Mouse (Mus musculus) small intestine, adult 2 months (tissue): ENCODE data around the gene Unc80. TPM values are rescaled to one million over a fixed set of nuclear protein-coding genes. Genes with fewer than 3 reads are reported as not detected.

Experiments used
- H3K27ac ChIP-seq: fragments of 200-500 bp; 2 replicates; pipeline ENCODE4 v1.5.1; 2012; ENCODE audit warnings: low read depth, low read length, control low read depth, inconsistent platforms; ENCODE audit not compliant: insufficient read depth
- H3K27me3 ChIP-seq: fragments of 200-500 bp; 2 replicates; pipeline ENCODE4 v1.6.1; 2012; ENCODE audit warnings: mild to moderate bottlenecking, moderate library complexity, low read length, inconsistent platforms; ENCODE audit not compliant: control insufficient read depth, insufficient read depth
- H3K36me3 ChIP-seq: fragments of 200-500 bp; 2 replicates; pipeline ENCODE4 v1.6.1; 2012; ENCODE audit warnings: mild to moderate bottlenecking, low read length, control low read depth, inconsistent platforms; ENCODE audit not compliant: control insufficient read depth, insufficient read depth
- H3K4me1 ChIP-seq: fragments of 200-500 bp; 2 replicates; pipeline ENCODE4 v1.6.1; 2012; ENCODE audit warnings: low read length, inconsistent platforms, mixed read lengths; ENCODE audit not compliant: control insufficient read depth, insufficient read depth, insufficient read length
- H3K4me3 ChIP-seq: fragments of 200-500 bp; 2 replicates; pipeline ENCODE4 v1.5.1; 2012; ENCODE audit warnings: low read depth, mild to moderate bottlenecking, control low read depth, inconsistent platforms, low read length, moderate library complexity
- CTCF ChIP-seq: fragments of 200-500 bp; IDR thresholded peaks from 2 replicates; pipeline ENCODE4 v1.5.1; 2012; ENCODE audit warnings: low read depth, mild to moderate bottlenecking, control low read depth, inconsistent platforms, low read length, moderate library complexity, mixed read lengths; ENCODE audit not compliant: insufficient replicate concordance, insufficient read length; ENCODE audit errors: extremely low read depth
- POLR2A ChIP-seq: fragments of 200-500 bp; IDR thresholded peaks from 2 replicates; pipeline ENCODE4 v1.6.1; 2012; ENCODE audit warnings: low read depth, mild to moderate bottlenecking, control low read depth, inconsistent platforms, low read length, moderate library complexity
- WGBS: fragments of 180-500 bp; shearing (Covaris S2); methylation state at CpG from one replicate; pipeline ENCODE4 v1.1.7; 2018; 5-methylcytosine and 5-hydroxymethylcytosine counted together
- polyA plus RNA-seq: library from polyadenylated mRNA; depleted of rRNA; stranded (reverse); fragments of >200 nt; gene quantifications from 2 replicates; pipeline ENCODE4 v1.2.3, GENCODE M21; 2012; rRNA removed

Gene Unc80
- polyA plus RNA-seq, 1 experiment = 0.19 TPM

DNA sequence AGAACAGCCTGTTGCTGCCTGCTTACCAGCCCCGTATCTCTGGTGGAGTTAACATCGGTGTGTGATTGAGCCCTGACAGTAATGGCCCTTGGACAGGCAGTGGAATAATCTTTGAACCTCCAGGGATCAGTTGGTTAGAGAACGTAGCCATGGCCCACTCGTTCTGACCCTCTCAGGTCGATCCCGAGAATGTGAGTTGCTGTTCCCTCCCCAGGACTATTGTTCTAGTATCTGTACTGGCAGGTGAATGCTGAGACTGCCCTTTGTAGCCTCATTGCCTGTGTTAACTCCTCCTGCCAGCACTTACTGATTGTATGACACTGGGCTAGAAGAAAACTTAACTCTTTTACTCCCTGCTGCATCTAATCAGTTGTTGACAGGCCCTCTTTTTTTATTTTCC, 236.4 kb downstream of the Unc80 start:
- Histone ChIP-seq H3K4me3 (no peak overlapping the region), H3K36me3 (peaks cover 18% of the 10 kb centered on the region), H3K27me3 (no peaks in the 10 kb centered on the region), H3K4me1 (peaks cover 4% of the 10 kb centered on the region; the same call in 1 of the 2 replicates), H3K27ac (peak overlapping the region; percentile 29; the same call in 1 of the 2 replicates)
- 22% methylated on average over 6 of the region's 6 CpGs for WGBS
- TF ChIP-seq CTCF (no peak), POLR2A (no peak; the same call in 1 of the 2 replicates)

DNA sequence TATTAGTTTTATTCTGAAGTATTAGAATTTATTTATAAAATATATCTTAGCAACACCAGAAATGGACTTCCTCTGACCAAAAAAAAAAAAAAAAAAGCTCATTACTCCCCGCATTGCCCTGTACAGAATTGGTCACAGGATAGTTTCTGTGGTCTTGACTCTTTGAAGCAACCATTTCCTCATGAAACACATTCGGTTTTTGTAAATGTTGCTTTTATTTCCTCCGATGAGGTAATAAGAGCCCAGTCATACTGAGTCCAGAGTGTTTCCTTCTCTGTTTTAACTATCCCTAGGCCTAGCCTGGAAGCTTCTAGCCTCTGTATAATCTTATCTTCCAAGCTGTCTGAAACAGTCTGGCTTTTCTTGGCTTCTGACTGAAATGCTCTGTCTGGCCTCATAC, 244.7 kb downstream of the Unc80 start:
- H3K27me3 ChIP-seq = no peaks in the 10 kb centered on the region
- 83% methylated on average over 3 of the region's 3 CpGs for whole genome bisulfite sequencing
- peaks cover 33% of the 10 kb centered on the region for H3K36me3 ChIP-seq
- TF ChIP-seq CTCF = no peak
- TF ChIP-seq POLR2A = no peak
- no peak overlapping the region for H3K4me3 ChIP-seq
- H3K4me1 ChIP-seq = no peaks in the 10 kb centered on the region
- no peak overlapping the region for H3K27ac ChIP-seq

DNA sequence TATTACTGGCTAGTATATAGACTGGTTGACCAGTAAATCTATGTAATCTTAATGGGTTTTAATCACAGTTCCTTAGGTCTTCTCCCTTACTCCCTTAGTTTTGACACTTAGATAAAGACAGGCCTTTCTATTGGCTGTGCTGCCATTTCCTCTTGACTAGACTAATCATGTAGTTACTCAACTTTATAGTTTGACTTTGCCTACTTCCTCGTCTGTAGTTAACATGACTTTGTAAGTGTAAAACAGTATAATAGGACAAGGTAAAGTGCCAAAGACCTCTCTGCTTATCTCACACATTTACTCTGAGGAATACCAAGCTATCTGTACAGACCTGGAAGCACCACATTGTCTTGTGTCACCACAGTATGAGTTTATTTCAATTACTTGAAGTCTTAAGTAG, 262.4 kb downstream of the Unc80 start:
- Histone ChIP-seq H3K4me3 (no peak overlapping the region), H3K27ac (no peak overlapping the region), H3K27me3 (no peaks in the 10 kb centered on the region), H3K4me1 (no peaks in the 10 kb centered on the region), H3K36me3 (peaks cover 4% of the 10 kb centered on the region; the same call in 1 of the 2 replicates)
- no peak for TF ChIP-seq CTCF
- no peak for TF ChIP-seq POLR2A
- 26% methylated on average over 1 of the region's 1 CpGs for WGBS

Other genes starting within 250 kb of the Unc80 start
- 9.8 and 13.5 TPM in 2 replicates for gene Rpe, start 232.5 kb downstream of the Unc80 start, polyA plus RNA-seq